Mouse (Mus musculus): ENCODE results near the gene Adra2b.

Adra2b gene

GRCm38 (mm10) chr2:127338833-127339232 lies 24.2 kb upstream of the Adra2b start:
- DNase-seq (ENCODE audit: low read depth, low spot score): peak; percentile 87

- peak; percentile 49 for DNase-seq (ENCODE audit: low read depth, low spot score)
These were observed 23.7 kb upstream of the Adra2b start for GRCm38 (mm10) chr2:127339262-127339661.

GRCm38 (mm10) chr2:127341159-127341558 lies 21.8 kb upstream of the Adra2b start:
- DNase-seq (ENCODE audit: low read depth, low spot score): peak; percentile 86

- peak; percentile 67 for DNase-seq (ENCODE audit: low read depth, low spot score)
These were observed 16.7 kb upstream of the Adra2b start for GRCm38 (mm10) chr2:127346334-127346733.

- DNase-seq (ENCODE audit: low read depth, low spot score): no peak
These were observed 15.6 kb upstream of the Adra2b start for GRCm38 (mm10) chr2:127347147-127347985.

- no peak for DNase-seq (ENCODE audit: low read depth, low spot score)
These were observed 9.1 kb upstream of the Adra2b start for GRCm38 (mm10) chr2:127353881-127354280.

GRCm38 (mm10) chr2:127363282-127363652 lies 259 bp downstream of the Adra2b start:
- DNase-seq (ENCODE audit: low read depth, low spot score): no peak

GRCm38 (mm10) chr2:127363696-127364095 lies 688 bp downstream of the Adra2b start:
- no peak for DNase-seq (ENCODE audit: low read depth, low spot score)

- DNase-seq (ENCODE audit: low read depth, low spot score): no peak
These were observed 1.4 kb downstream of the Adra2b start for GRCm38 (mm10) chr2:127364452-127364851.

- DNase-seq (ENCODE audit: low read depth, low spot score): no peak
These were observed 4.3 kb downstream of the Adra2b start for GRCm38 (mm10) chr2:127367126-127367820.

GRCm38 (mm10) chr2:127369703-127370376 lies 6.8 kb downstream of the Adra2b start:
- no peak for DNase-seq (ENCODE audit: low read depth, low spot score)

- no peak for DNase-seq (ENCODE audit: low read depth, low spot score)
These were observed 7.8 kb downstream of the Adra2b start for GRCm38 (mm10) chr2:127370561-127371483.

- no peak for DNase-seq (ENCODE audit: low read depth, low spot score)
These were observed 8.5 kb downstream of the Adra2b start for GRCm38 (mm10) chr2:127371484-127371861.

- DNase-seq (ENCODE audit: low read depth, low spot score): no peak
These were observed 9.1 kb downstream of the Adra2b start for GRCm38 (mm10) chr2:127372082-127372481.

- no peak for DNase-seq (ENCODE audit: low read depth, low spot score)
These were observed 11.1 kb downstream of the Adra2b start for GRCm38 (mm10) chr2:127374131-127374530.

- DNase-seq (ENCODE audit: low read depth, low spot score): no peak
These were observed 12.1 kb downstream of the Adra2b start for GRCm38 (mm10) chr2:127375087-127375486.

GRCm38 (mm10) chr2:127375759-127376341 lies 12.8 kb downstream of the Adra2b start:
- DNase-seq (ENCODE audit: low read depth, low spot score): peak; percentile 48

GRCm38 (mm10) chr2:127376423-127377051 lies 13.5 kb downstream of the Adra2b start:
- DNase-seq (ENCODE audit: low read depth, low spot score): no peak

- DNase-seq (ENCODE audit: low read depth, low spot score): no peak
These were observed 15.1 kb downstream of the Adra2b start for GRCm38 (mm10) chr2:127377942-127378610.

GRCm38 (mm10) chr2:127378611-127378990 lies 15.6 kb downstream of the Adra2b start:
- no peak for DNase-seq (ENCODE audit: low read depth, low spot score)

Measured in CD4-positive, CD25-positive, alpha-beta regulatory T cell, adult 2 months (primary cell).